Mouse (Mus musculus) kidney, adult 11 months (tissue): ENCODE results near the gene Rex1bd.

Experiments used
- DNase-seq: peaks from one replicate; pipeline ENCODE4 v3.0.0; 2022

The Rex1bd gene

DNA sequence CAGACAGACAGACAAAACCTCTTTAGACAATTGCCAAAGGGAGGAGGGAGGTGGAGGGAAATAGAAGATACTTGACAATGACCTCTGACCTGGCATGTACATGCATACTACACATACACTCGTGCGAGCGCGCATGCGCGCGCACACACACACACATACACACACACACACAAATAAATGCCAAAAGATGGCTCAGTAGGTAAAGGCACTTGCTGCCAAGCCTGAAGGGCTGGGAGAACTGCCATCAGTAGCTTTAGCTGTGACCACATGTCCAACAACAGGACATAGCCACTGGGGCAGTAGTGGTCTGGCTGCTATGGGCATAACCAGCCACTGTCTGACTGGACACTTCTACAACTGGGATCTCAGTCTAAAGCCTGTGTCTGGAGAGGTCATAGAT, 34.7 kb downstream of the Rex1bd start:
- no peak for DNase-seq

DNA sequence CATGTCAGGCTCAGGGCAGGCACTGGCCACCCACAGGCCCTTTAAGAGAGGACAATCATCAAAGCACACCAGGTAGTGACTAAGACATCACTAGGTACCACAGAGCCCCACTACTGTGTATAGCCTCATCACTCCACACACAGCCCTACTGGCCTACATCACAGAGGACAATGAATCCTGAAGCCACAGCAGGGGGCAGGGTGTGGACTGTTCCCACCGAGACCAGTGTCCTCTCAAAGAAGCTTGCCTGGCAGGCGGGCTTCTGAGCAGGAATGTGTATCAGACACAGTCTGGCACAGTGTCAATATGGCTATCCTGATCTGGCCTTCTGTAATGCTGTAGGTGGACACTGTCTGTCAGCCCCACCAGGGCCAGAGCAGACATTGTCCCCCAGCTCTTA, 36.6 kb downstream of the Rex1bd start:
- DNase-seq: no peak

DNA sequence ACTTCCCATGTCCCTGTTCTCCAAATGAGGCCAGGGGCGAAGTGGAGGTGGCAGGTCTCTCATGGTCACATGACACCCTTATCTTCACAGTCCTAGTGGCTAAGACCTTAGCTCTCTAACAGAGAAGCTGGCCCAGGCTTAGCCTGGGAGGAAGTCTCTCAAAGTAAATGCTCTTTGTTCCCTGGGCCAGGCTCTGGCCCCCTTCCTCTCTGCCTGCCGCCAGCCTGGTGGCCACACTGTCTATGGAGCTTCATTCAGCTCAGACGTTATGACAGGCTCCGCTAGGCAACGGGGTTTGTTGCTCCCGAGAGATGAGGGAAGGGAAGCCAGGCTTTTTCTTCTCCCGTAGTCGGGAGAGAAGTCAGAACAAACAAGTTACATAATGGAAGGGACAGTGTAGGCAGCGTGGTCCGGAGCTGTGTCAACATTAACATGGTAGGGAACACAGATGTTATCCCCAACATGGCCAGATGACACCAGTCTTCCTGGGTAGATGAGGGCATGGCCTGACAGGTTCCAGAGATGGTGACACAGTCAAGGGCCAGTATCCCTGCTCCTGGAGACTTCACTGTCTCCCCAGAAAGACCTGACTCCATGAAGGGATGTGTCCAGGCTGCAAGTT, 37.1 kb downstream of the Rex1bd start:
- no peak for DNase-seq

DNA sequence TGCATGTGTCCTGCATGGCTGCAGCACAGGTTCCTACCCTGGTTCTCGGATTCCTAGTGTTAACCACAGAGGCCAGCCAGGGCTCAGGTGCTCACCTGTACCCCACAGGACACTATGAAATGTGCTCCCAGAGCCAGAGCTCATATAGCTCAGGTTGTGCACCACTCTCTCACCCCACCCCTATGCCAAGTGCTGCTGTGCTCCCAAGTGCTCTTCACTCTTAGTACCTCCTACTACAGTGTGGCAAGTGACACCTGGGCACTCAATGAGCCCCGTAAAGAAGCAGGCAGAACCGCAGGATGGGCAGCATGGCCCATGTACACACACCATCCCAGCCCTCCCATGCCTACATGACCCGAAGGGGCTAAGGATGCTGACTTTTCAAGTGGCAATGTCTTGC, 37.8 kb downstream of the Rex1bd start:
- DNase-seq: no peak

DNA sequence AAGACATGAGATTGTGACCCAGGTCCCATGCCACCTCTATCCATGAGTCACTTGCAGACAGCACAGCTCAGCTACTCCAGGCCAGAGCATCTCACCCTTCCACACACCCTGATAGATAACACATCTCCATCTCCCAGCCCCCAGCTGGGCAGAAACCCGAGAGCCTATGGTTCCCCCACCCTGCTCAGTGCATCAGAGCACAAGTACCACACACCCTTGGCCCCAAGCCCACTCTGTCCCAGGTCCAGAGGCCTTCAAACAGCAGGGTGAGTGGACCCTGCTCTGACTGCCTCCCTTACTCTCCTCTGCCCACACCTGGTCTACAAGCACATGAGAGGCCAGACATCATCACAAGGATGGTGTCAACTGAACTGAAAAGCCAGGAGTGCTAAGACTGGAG, 38.6 kb downstream of the Rex1bd start:
- no peak for DNase-seq

DNA sequence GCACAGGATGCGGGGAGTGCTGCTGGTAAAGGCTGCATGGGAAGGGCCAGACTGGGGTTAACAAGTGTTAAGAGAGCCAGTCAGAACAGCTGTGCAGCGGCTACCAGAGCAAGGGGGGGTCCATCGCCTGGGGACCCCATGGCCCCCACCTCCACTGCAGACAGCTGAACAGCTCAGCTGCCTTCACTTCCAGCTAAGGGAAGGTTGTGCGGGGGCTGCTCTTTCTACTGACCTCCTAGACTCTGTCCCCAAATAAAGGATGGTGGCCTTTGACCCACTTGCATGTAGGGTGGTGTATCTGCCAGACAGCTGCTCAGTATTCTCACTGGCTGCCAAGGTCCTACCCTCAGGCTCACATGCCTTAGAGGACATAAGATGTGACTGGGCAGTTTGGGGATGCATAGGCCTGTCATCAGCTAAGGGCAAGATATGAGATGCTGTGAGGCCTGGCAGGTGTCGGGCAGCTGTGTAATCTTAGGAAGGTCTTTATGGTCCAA, 39.3 kb downstream of the Rex1bd start:
- DNase-seq: peak; percentile 16

DNA sequence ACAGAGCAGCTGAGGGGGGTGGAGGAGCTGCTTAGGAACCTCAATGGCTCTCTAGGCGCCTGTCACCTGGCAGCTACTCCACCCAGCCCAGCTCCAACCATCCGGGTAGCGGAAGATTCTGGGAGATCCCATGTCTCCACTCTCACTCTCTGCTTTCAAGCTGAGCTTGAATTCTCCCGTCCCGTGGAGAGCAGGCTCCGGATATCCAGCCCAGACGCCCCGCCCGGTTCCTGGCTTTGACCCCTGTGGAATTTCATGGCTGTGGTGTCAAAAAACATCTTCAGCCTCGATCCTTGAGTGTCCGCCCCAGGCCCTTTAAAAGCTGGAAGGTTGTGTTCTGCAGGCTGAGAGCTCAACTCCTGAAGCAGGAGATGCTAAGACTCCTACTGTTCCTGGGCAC, 39.8 kb downstream of the Rex1bd start:
- peak; percentile 21 for DNase-seq

DNA sequence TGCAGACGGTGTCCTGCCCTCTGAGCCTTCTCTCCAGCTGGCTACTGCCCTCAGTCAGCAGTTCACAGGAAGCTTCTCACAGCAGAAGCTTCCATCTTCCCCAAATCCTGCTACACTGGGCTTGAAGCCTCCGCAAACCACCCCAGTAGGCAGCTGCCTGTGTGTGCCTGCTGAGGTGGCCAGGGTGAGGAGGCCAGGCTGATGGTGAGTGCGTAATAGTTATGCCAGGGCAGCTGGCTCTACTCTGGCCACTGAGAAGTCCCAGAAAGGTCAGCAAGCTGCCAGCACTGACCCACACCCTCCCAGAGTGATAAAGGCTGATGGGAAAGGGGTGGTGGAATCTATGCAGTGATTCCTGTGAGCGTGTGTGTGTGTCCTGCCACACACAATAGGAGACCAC, 40.2 kb downstream of the Rex1bd start:
- DNase-seq: no peak

DNA sequence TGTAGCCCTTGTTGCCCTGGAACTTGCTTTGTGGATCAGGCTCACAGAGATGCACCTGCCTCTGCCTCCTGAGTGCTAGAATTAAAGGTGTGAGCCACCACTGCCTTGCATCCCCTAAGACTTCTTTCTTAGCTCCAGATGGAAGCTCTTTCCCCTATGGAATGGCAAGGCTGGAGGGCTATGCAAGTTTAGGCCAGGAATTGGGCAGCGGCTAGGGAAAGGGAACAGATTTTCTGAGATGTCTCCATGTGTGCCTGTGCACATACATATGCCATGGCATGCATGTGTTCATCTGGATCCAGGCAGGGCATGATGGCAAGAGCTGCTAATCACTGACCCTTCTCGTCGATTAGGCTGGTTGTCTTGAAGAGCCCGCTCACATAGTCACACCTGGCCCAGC, 40.9 kb downstream of the Rex1bd start:
- DNase-seq: no peak

DNA sequence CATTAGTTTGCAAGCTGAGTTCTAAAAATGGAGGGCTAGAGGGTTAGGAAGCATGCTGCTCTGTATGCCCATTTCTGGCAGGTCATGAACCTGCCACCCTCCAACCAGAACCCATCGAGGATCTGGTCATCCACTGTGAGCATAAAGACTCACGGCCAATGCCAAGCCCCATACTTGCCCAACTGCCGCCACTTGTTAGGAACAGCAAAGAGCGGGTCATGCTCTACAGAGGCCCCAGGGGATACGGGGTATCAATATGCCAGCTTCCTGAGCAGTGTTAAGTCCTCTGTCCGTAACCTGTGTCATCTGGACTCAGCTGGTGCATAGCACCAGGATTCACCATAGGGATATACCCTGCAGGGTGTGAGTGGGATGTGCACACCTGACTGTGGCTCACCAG, 42.4 kb downstream of the Rex1bd start:
- DNase-seq: no peak

DNA sequence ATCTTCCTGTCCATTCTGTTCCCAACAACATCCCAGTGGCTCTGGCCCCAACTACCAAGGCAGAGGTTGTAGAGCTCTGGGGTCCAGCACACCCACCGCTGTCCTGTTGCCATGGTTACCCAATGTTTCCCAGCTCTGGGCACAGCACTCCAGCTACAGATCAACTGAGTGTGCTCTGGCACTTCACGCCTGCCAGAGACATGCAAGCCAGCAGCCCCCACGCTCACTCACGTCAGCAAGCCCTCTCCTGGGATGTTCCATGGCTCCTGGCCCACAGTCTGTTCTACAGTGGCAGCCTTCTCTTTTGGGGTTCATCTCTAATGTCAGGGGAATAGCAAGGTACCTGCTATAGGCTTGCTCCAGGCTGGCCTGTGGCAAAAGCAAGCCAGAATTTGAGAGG, 43.2 kb downstream of the Rex1bd start:
- DNase-seq: no peak

DNA sequence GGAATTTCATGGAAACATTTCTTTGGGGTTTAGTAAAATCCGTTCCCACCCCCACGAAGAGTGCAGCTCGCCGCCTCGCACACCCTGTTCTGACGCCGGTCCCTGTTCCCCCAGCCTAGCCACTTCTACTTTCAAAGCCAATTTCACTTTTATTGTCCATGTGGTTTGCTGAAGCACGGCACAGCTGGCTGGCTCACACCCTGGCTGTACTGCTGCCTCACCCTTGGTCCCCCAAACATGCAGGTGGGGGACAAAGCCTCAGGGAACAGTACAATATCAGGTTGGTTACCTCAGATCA, 44.1 kb downstream of the Rex1bd start:
- no peak for DNase-seq

DNA sequence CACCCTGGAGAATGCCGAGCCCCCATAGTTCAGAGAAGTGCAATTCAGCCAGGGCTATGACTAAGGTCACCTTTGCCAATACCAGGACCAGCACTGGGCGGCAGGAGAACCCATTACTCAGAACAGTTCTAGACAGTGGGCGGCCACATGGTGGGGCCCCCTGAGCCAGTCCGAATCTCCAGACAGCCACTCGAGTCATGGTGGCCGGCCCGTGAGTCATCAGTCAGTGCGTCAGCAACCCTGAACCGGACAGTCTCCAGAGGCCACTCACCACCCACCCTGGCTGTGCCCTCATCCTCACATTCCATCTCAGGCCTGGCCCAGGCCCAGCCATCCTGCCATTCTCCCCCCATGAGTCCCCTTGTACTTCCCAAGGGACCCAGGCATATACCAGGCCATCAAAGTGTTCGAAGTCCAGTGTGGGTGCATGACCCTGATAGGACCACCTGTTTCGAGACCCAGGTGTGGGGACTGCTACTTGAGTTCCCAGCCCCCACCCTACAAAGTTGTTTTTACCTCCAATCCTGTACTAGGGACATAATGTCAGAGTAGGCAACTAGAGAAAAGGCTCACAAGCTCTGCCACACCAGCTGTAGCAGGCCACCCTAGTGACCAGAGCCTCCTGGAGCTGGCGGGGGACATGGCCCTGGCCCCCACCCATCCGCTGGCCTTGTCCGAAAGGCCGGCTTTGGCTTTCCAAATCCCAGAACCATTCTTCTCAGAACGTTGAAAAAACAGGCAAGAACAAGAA, 44.6 kb downstream of the Rex1bd start:
- no peak for DNase-seq

DNA sequence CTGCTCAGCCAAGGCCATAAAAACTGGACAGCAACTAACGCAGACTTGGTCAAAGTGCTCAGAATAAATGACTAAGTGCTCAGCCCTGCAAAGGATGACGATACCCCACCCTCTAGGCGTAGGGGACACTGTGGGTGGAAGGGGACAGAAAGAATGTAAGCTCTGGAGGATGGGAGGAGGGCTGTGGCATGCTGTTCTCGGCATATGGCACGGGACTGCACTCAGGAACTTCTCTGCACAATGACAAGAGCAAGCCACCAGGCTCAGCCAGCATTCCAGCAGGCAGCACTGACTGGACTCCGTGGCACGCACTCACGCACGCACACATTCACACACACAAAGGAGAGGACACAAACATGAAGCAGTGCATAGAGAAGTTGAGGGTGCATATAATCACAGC, 45.9 kb downstream of the Rex1bd start:
- DNase-seq: no peak

DNA sequence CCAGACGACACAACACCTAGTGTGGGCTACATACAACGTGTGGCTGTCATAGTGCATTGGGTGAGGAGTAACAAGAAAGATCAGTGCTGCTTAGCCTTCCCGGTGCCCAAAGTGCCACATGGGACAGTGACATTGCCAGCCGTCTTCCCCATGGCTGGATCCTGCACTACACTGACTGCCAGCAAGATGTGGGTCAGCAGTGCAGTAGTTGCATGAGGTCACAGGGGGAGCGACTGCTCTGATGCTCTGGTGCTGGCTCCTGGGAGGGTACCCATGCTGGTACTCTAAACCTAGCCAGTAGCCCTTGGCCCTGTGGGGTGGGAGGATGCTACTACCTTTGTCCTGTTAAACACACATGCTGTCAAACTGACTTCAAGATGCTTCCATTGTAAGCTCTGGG, 46.4 kb downstream of the Rex1bd start:
- DNase-seq: no peak

DNA sequence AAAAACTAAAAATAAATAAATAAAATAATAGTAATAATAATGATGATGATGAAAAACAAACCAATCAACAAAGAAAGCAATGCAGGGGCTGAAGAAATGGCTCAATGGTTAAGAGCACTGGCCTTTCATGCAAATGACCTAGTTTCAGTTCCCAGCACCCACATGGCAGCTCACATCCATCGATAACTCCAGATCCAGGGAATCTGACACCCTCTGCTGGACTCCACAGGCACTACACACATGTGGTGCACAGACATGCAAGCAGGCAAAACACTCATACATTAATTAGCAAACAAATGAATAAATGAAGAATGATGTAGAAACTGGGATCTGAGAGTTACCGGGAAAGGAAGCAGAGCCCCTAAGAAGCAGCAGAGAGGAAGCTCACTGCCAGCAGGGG, 46.9 kb downstream of the Rex1bd start:
- no peak for DNase-seq

DNA sequence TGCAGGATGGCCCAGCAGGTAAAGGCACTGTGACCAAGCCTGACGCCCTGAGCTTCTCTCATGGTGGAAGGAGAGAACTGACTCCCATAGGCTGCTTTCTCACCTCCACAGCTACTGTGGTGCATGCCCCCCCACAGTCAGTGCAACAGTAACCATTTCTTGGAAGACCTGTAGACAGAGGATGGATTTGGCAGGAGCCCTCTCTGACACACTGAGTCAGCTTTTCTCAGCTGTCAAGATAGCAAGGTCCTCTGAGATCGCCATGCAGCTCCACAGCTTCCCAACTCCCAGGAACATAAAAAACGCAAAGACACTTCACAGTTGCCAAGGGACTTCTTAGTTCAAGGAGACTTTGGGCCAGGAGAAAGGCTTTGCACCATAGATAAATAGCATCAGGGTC, 48.1 kb downstream of the Rex1bd start:
- DNase-seq: no peak

DNA sequence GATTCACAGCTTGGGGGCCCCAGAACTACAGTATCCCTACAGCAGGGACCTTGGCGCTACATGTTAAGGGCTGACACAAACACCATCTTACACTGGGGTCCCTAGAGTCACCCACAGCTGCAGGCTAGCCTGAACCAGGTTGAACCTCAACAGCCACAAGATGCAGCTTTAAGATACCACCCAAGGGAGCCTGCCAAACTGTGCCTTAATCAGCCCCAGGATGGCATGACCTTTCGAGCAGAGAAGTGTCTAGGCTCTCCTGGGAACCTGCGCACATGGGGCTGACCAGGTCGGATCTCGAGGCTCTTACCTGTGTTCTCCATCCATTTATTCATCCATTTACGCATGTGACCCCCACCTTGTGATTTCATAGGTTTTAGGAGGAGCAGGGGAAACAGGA, 48.7 kb downstream of the Rex1bd start:
- DNase-seq: no peak

DNA sequence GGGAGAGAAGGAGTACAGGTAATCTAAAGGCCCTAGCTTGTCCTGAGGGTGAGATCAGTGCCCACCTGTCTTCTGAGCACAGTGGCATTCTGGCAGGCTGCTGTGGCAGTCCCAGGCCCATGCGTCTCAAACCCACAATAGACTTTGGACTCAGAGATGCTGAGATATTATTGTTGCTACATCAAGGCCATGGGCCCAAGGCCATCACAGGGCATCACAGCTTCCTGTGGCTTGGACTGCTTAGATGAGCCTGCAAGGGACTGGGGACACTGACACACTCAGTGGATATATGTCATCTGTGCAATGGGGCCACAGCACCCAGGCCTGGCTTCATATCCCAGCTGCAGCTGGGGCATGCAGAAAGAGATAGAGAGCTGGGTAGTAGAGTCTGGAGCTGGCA, 49.6 kb downstream of the Rex1bd start:
- no peak for DNase-seq
